Mouse (Mus musculus) heart, postnatal 36 days (tissue): Measurements from ENCODE around the gene Ndnf. TPM values are rescaled to one million over a fixed set of nuclear protein-coding genes. Genes with fewer than 3 reads are reported as not detected.

Source experiments
- DNase-seq, 2 experiments: peaks; one replicate each; pipeline ENCODE4 v3.0.0; 2021 to 2022
- intact Hi-C: fragments of 180-260 bp; cut with DNase I; formaldehyde crosslinking; loops from one replicate; pipeline ENCODE4 v1.15.1; 2025
- total RNA-seq, 2 experiments: library from RNA; stranded (reverse); gene quantifications; 2 replicates each; pipeline ENCODE4 v1.2.3; 2021

Gene Ndnf
- total RNA-seq, 2 experiments from 2014 or later, result 2.0 to 3.9 TPM

GRCm38 (mm10) chr6:65743144-65743870 is 71.9 kb downstream of the Ndnf start:
- intact Hi-C loops, result no loop called here
- DNase-seq, result no peak

- intact Hi-C loops, result no loop called here
Measured at GRCm38 (mm10) chr6:65743871-65744202, 72.4 kb downstream of the Ndnf start.

GRCm38 (mm10) chr6:65758214-65758613 is 86.8 kb downstream of the Ndnf start:
- no peak for DNase-seq

More at GRCm38 (mm10) chr6:65743871-65744202, 72.4 kb downstream of the Ndnf start:
- no peak for DNase-seq

GRCm38 (mm10) chr6:65759174-65759573 is 87.8 kb downstream of the Ndnf start:
- no peak for DNase-seq
- intact Hi-C loops, result no loop called here

More at GRCm38 (mm10) chr6:65758214-65758613, 86.8 kb downstream of the Ndnf start:
- intact Hi-C loops, result no loop called here

GRCm38 (mm10) chr6:65760073-65760472 is 88.7 kb downstream of the Ndnf start:
- intact Hi-C loops, result no loop called here

More at GRCm38 (mm10) chr6:65760073-65760472, 88.7 kb downstream of the Ndnf start:
- DNase-seq, result no peak

Other genes with a start within 250 kb of the Ndnf start
- gene Tnip3, start 146.3 kb upstream of the Ndnf start, total RNA-seq, result 1 to 10 TPM; 1.6 to 1.7 TPM
- gene Prdm5, start 107.4 kb downstream of the Ndnf start, total RNA-seq, result 1 to 10 TPM; 7.8 to 8.9 TPM